Mouse (Mus musculus) thymus, adult 2 months (tissue): Measurements from ENCODE around the gene Ppat. TPM values are rescaled to one million over a fixed set of nuclear protein-coding genes. Genes with fewer than 3 reads are reported as not detected.

ENCODE experiments used
- DNase-seq: peaks from one replicate; pipeline ENCODE4 v3.0.0; 2021
- H3K27ac ChIP-seq: fragments of 200-500 bp; 2 replicates; pipeline ENCODE4 v1.5.1; 2012; ENCODE audit warnings: low read length, control low read depth; ENCODE audit not compliant: control insufficient read depth, insufficient read depth
- H3K27me3 ChIP-seq: fragments of 200-500 bp; 2 replicates; pipeline ENCODE4 v1.6.1; 2012; ENCODE audit warnings: mild to moderate bottlenecking, low read length, moderate library complexity, mixed read lengths; ENCODE audit not compliant: control insufficient read depth, insufficient read depth
- H3K36me3 ChIP-seq: fragments of 200-500 bp; 2 replicates; pipeline ENCODE4 v1.6.1; 2012; ENCODE audit warnings: mild to moderate bottlenecking, low read length, moderate library complexity; ENCODE audit not compliant: control insufficient read depth, insufficient read depth
- H3K4me1 ChIP-seq: fragments of 200-500 bp; replicated peaks from 2 replicates; pipeline ENCODE4 v1.6.1; 2012; ENCODE audit warnings: low read length; ENCODE audit not compliant: control insufficient read depth, insufficient read depth
- H3K4me3 ChIP-seq: fragments of 200-500 bp; 2 replicates; pipeline ENCODE4 v1.5.1; 2012; ENCODE audit warnings: mild to moderate bottlenecking, low read length, control low read depth, moderate library complexity; ENCODE audit not compliant: control insufficient read depth, insufficient read depth
- CTCF ChIP-seq: fragments of 200-500 bp; IDR thresholded peaks from 2 replicates; pipeline ENCODE4 v1.5.1; 2012; ENCODE audit warnings: mild to moderate bottlenecking, control low read depth, low read length, moderate library complexity, borderline replicate concordance; ENCODE audit not compliant: control insufficient read depth, poor library complexity, insufficient read depth; ENCODE audit errors: extremely low read depth
- POLR2A ChIP-seq: fragments of 200-500 bp; IDR thresholded peaks from 2 replicates; pipeline ENCODE4 v1.6.1; 2012; ENCODE audit warnings: mild to moderate bottlenecking, low read length, control low read depth, moderate library complexity; ENCODE audit not compliant: control insufficient read depth, poor library complexity, insufficient read depth; ENCODE audit errors: extremely low read depth
- WGBS: fragments of 180-500 bp; shearing (Covaris S2); methylation state at CpG from one replicate; pipeline ENCODE4 v1.1.7; 2018; 5-methylcytosine and 5-hydroxymethylcytosine counted together
- polyA plus RNA-seq: library from polyadenylated mRNA; depleted of rRNA; stranded (reverse); fragments of >200 nt; gene quantifications from 2 replicates; pipeline ENCODE4 v1.2.3, GENCODE M21; 2012; rRNA removed

Gene Ppat
- polyA plus RNA-seq, 1 experiment: 11.1 TPM

DNA sequence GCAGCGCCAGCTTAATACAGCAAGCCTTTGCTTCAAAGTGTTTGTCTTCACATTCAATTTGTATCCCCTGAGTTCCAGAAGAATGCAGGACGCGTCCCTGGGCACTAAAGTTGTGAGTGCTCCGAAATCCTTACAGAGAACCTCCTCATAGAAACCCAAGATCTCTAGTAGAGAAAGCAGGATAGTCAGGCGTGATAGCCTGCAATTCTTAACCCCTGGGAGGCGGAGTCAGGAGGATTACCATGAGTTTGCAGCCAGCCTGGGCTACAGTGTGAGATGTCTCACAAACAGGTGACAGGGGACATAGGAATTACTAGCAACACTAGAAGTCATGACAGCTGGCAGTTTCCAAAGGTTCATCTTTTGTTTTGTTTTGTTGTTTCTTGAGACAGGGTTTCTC, 81.8 kb downstream of the Ppat start:
- Histone ChIP-seq H3K4me3 (no peak overlapping the region), H3K27me3 (no peaks in the 10 kb centered on the region), H3K4me1 (no peaks in the 10 kb centered on the region; the same call in 1 of the 2 replicates), H3K36me3 (no peaks in the 10 kb centered on the region), H3K27ac (no peak overlapping the region)
- TF ChIP-seq CTCF (no peak), POLR2A (no peak)
- no peak for DNase-seq
- 42% methylated on average over 6 of the region's 6 CpGs for WGBS

DNA sequence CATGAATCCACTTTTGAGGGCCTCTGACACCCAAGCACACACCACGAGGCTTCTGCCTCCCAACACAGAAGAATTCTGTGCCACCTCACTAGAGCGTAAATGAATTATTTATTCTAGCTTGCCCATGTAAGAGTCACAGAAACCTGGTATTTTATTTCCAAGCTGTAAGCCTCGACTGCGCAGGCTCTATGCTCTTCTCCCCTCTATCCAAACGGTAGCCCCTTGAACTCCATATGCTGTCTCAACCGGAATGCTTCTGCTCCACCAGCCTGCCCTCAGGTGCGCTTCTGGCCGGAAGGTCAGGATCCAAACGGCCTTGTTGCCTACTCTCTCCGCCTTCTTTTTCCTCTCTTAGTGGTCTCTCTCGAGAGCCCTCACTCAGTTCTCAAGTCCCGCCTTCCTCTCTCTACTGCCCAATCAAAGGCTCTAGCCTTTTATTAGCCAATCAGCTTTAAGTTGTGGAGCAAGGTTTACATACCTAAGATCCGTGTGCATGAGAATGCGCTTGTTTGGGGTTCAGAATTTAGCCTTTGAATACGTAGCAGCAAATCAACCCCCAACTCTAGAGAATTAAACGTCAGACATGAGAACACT, 82.6 kb downstream of the Ppat start:
- no peaks in the 10 kb centered on the region; the same call in 1 of the 2 replicates for H3K4me1 ChIP-seq
- WGBS: 36% methylated on average over 16 of the region's 16 CpGs
- DNase-seq: peak; percentile 67
- no peaks in the 10 kb centered on the region for H3K36me3 ChIP-seq
- TF ChIP-seq POLR2A (no peak), CTCF (no peak)
- no peaks in the 10 kb centered on the region for H3K27me3 ChIP-seq
- no peak overlapping the region for H3K27ac ChIP-seq
- peak overlapping the region; percentile 15 for H3K4me3 ChIP-seq

DNA sequence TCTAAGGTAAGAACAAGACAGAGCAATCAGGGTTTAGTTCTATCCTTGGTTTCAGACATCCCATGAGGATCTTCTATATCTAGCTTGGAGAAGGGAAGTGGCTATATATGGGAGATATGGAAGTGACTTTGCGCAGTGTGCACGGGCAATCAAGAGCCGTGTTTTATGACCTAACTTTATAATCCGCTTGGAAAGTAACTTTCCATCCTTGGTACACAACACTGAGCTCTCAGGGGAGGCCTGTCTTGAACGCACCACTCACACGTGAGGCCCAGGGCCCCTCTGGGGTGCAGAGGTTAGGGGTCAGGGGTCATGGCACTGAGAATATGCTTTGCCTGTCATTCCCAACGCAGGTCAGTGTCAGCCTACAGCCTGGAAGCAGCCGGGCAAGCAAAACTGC, 84.6 kb downstream of the Ppat start:
- no peaks in the 10 kb centered on the region for H3K27me3 ChIP-seq
- no peak for DNase-seq
- H3K36me3 ChIP-seq: no peaks in the 10 kb centered on the region
- H3K4me1 ChIP-seq: no peaks in the 10 kb centered on the region; the same call in 1 of the 2 replicates
- H3K27ac ChIP-seq: no peak overlapping the region
- WGBS: 94% methylated on average over 8 of the region's 8 CpGs
- TF ChIP-seq POLR2A: no peak
- no peak overlapping the region for H3K4me3 ChIP-seq

Other genes starting within 250 kb of the Ppat start
- gene Aasdh, start 46.1 kb downstream of the Ppat start, polyA plus RNA-seq: 10.7 and 12.1 TPM in 2 replicates
- gene Paics, start 271 bp downstream of the Ppat start, polyA plus RNA-seq: 70.4 and 75.9 TPM in 2 replicates
- 30.4 and 36.2 TPM in 2 replicates for gene Srp72, start 23.1 kb upstream of the Ppat start, polyA plus RNA-seq
- gene Arl9, start 52.5 kb upstream of the Ppat start, polyA plus RNA-seq: not detected in 2 replicates
- not detected in 2 replicates for gene Thegl, start 64.4 kb upstream of the Ppat start, polyA plus RNA-seq
- gene Hopx, start 163.5 kb upstream of the Ppat start, polyA plus RNA-seq: 8.1 and 26.1 TPM in 2 replicates